Mouse (Mus musculus): Measurements from ENCODE around the gene Ccdc38. TPM values are rescaled to one million over a fixed set of nuclear protein-coding genes. Genes with fewer than 3 reads are reported as not detected.

The Ccdc38 gene
- polyA plus RNA-seq, 1 experiment from 2014 or later = 0.44 TPM

GRCm38 (mm10) chr10:93611419-93612007 is 71.1 kb downstream of the Ccdc38 start:
- no peaks in the 10 kb centered on the region for H3K4me1 ChIP-seq (replicated peaks; ENCODE audit: control insufficient read depth, insufficient read depth, low read length)
- H3K27me3 ChIP-seq (replicated peaks; ENCODE audit: control insufficient read depth, insufficient read depth, low read length) = no peaks in the 10 kb centered on the region
- ATAC-seq = peak; percentile 66; the same call in 1 of the 2 replicates
- no peak overlapping the region for H3K4me2 ChIP-seq (ENCODE audit: low read length)
- WGBS = 45% methylated on average over 18 of the region's 18 CpGs
- no peaks in the 10 kb centered on the region for H3K36me3 ChIP-seq (ENCODE audit: control insufficient read depth, insufficient read depth)
- H3K4me3 ChIP-seq (replicated peaks; ENCODE audit: low read length) = no peak overlapping the region
- no peak overlapping the region for H3K27ac ChIP-seq (ENCODE audit: low read length)
- no peak overlapping the region for H3K9ac ChIP-seq (replicated peaks; ENCODE audit: low read depth, low read length)
- no peaks in the 10 kb centered on the region for H3K9me3 ChIP-seq (ENCODE audit: control insufficient read depth, low read length)

- Histone ChIP-seq H3K36me3 (ENCODE audit: control insufficient read depth, insufficient read depth) (no peaks in the 10 kb centered on the region), H3K27ac (ENCODE audit: low read length) (no peak overlapping the region), H3K27me3 (replicated peaks; ENCODE audit: control insufficient read depth, insufficient read depth, low read length) (no peaks in the 10 kb centered on the region), H3K4me1 (replicated peaks; ENCODE audit: control insufficient read depth, insufficient read depth, low read length) (no peaks in the 10 kb centered on the region), H3K4me2 (ENCODE audit: low read length) (no peak overlapping the region), H3K4me3 (replicated peaks; ENCODE audit: low read length) (no peak overlapping the region), H3K9me3 (ENCODE audit: control insufficient read depth, low read length) (no peaks in the 10 kb centered on the region), H3K9ac (replicated peaks; ENCODE audit: low read depth, low read length) (no peak overlapping the region)
- 82% methylated on average over 8 of the region's 8 CpGs for WGBS
- no peak for ATAC-seq
These were observed 74.4 kb downstream of the Ccdc38 start for GRCm38 (mm10) chr10:93614850-93615249.

DNA sequence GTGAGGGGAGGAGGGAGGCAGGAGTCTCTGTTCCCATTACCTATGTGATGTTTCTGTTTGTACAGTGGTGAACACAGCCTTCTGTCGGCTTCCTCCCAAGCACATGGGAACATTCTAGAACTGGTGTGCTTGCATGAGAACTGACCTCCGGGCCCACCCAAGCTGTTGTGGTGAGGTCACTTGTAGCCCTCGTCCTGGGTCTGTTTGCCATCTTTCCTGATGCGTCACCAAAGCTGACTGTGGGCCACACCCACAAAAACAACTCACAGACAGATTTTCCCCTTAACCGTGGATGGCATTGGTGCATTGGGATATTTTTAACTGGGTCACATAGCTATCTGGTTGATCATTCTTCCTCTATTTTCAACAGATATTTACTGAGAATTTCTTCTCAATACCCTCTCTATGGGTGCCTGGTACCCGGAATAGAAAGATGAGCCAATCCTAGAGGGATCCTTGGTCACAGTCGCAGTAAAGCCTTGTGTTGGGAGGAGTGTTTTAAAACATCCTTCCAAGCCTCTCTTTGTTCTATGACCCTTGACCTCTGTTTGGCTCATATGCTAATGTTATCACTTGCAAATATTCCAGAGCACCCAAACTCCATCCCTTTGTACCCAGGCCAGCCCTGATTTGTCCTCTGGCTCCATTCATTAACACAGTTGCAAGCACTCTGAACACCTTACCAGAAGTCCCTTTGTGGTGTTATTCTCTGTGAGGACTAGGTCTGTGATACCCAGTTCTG is 80.2 kb downstream of the Ccdc38 start:
- no peak for ATAC-seq
- H3K9ac ChIP-seq (replicated peaks; ENCODE audit: low read depth, low read length) = no peak overlapping the region
- no peaks in the 10 kb centered on the region for H3K4me1 ChIP-seq (replicated peaks; ENCODE audit: control insufficient read depth, insufficient read depth, low read length)
- 78% methylated on average over 7 of the region's 7 CpGs for WGBS
- no peak overlapping the region for H3K4me2 ChIP-seq (ENCODE audit: low read length)
- no peak overlapping the region for H3K4me3 ChIP-seq (replicated peaks; ENCODE audit: low read length)
- no peaks in the 10 kb centered on the region for H3K27me3 ChIP-seq (replicated peaks; ENCODE audit: control insufficient read depth, insufficient read depth, low read length)
- no peak overlapping the region for H3K27ac ChIP-seq (ENCODE audit: low read length)
- H3K9me3 ChIP-seq (ENCODE audit: control insufficient read depth, low read length) = no peaks in the 10 kb centered on the region
- H3K36me3 ChIP-seq (ENCODE audit: control insufficient read depth, insufficient read depth) = no peaks in the 10 kb centered on the region

- no peaks in the 10 kb centered on the region for H3K36me3 ChIP-seq (ENCODE audit: control insufficient read depth, insufficient read depth)
- H3K9ac ChIP-seq (replicated peaks; ENCODE audit: low read depth, low read length) = no peak overlapping the region
- no peak overlapping the region for H3K4me3 ChIP-seq (replicated peaks; ENCODE audit: low read length)
- H3K4me2 ChIP-seq (ENCODE audit: low read length) = no peak overlapping the region
- H3K4me1 ChIP-seq (replicated peaks; ENCODE audit: control insufficient read depth, insufficient read depth, low read length) = no peaks in the 10 kb centered on the region
- H3K27ac ChIP-seq (ENCODE audit: low read length) = no peak overlapping the region
- H3K9me3 ChIP-seq (ENCODE audit: control insufficient read depth, low read length) = no peaks in the 10 kb centered on the region
- ATAC-seq = no peak
- 71% methylated on average over 9 of the region's 9 CpGs for WGBS
- no peaks in the 10 kb centered on the region for H3K27me3 ChIP-seq (replicated peaks; ENCODE audit: control insufficient read depth, insufficient read depth, low read length)
These were observed 83.3 kb downstream of the Ccdc38 start for GRCm38 (mm10) chr10:93623725-93624124.

DNA sequence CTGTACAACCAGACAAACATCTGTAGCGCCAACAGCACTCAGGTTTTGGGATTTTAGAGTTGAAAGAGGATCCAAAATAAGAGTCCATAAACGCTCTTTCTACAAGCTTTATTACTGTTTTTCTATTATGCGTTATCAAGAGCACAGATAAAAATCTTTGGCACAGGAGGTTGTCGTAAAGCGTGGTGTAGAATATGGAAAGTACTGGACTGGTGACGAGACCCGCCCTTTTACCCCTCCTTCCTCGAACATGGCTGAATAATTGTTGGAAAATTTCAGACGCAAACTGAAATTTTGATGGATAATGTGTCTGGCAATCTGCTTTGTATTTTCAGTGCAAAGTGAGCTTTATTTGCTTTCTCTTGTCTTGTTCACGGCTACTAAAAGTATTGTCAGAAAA is 83.7 kb downstream of the Ccdc38 start:
- 90% methylated on average over 10 of the region's 10 CpGs for WGBS
- Histone ChIP-seq H3K9me3 (ENCODE audit: control insufficient read depth, low read length) (no peaks in the 10 kb centered on the region), H3K27ac (ENCODE audit: low read length) (no peak overlapping the region), H3K4me3 (replicated peaks; ENCODE audit: low read length) (no peak overlapping the region), H3K9ac (replicated peaks; ENCODE audit: low read depth, low read length) (no peak overlapping the region), H3K4me1 (replicated peaks; ENCODE audit: control insufficient read depth, insufficient read depth, low read length) (no peaks in the 10 kb centered on the region), H3K36me3 (ENCODE audit: control insufficient read depth, insufficient read depth) (no peaks in the 10 kb centered on the region), H3K27me3 (replicated peaks; ENCODE audit: control insufficient read depth, insufficient read depth, low read length) (no peaks in the 10 kb centered on the region), H3K4me2 (ENCODE audit: low read length) (no peak overlapping the region)
- no peak for ATAC-seq

DNA sequence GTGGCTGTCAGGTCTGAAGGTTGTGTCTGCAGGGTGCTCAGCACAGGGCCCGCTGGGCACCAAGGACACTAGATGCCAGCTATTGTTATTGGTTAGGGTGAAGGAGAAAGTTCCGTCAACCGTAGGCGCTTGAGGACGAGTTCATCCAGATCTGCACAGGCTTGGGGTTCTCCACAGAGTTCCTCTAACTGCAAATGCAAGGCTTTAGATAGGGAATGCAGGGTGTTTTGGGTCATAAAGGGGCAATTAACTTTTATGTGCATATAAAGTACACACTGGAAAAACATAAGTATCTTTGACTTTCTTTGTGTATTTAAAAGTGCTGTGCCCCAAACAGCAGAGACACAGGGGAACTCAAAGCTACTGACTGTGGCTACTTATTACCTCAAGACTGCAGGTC is 89.9 kb downstream of the Ccdc38 start:
- no peak for ATAC-seq
- H3K4me3 ChIP-seq (replicated peaks; ENCODE audit: low read length) = no peak overlapping the region
- no peak overlapping the region for H3K4me2 ChIP-seq (ENCODE audit: low read length)
- H3K9me3 ChIP-seq (ENCODE audit: control insufficient read depth, low read length) = no peaks in the 10 kb centered on the region
- no peak overlapping the region for H3K27ac ChIP-seq (ENCODE audit: low read length)
- H3K36me3 ChIP-seq (ENCODE audit: control insufficient read depth, insufficient read depth) = no peaks in the 10 kb centered on the region
- H3K27me3 ChIP-seq (replicated peaks; ENCODE audit: control insufficient read depth, insufficient read depth, low read length) = 0 out of 2 replicates have a peak, but pooled peaks cover 2% of the 10 kb centered on the region
- no peaks in the 10 kb centered on the region; the same call in 1 of the 2 replicates for H3K4me1 ChIP-seq (replicated peaks; ENCODE audit: control insufficient read depth, insufficient read depth, low read length)
- 96% methylated on average over 5 of the region's 5 CpGs for WGBS
- no peak overlapping the region for H3K9ac ChIP-seq (replicated peaks; ENCODE audit: low read depth, low read length)

DNA sequence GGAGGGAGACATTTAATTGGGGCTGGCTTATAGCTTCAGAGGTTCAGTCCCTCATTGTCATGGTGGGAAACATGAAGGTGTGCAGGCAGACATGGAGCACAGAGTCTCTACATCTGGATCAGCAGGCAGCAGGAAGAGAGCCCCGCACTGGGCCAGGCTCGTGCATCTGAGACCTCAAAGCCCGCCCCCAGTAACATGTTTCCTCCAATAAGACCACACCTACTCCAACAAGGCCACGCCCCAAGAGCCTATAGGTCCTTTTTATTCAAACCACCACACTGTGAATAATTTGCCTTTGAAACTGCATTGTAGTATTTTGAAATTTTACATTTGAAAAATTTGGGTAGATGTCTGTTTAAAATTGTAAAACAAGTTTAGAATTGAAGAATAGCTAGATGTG is 91.7 kb downstream of the Ccdc38 start:
- H3K4me2 ChIP-seq (ENCODE audit: low read length) = no peak overlapping the region
- no peaks in the 10 kb centered on the region; the same call in 1 of the 2 replicates for H3K4me1 ChIP-seq (replicated peaks; ENCODE audit: control insufficient read depth, insufficient read depth, low read length)
- no peaks in the 10 kb centered on the region for H3K9me3 ChIP-seq (ENCODE audit: control insufficient read depth, low read length)
- WGBS = 72% methylated on average over 4 of the region's 4 CpGs
- H3K9ac ChIP-seq (replicated peaks; ENCODE audit: low read depth, low read length) = no peak overlapping the region
- no peak overlapping the region for H3K27ac ChIP-seq (ENCODE audit: low read length)
- ATAC-seq = no peak
- H3K36me3 ChIP-seq (ENCODE audit: control insufficient read depth, insufficient read depth) = no peaks in the 10 kb centered on the region
- H3K4me3 ChIP-seq (replicated peaks; ENCODE audit: low read length) = no peak overlapping the region
- 0 out of 2 replicates have a peak, but pooled peaks cover 2% of the 10 kb centered on the region for H3K27me3 ChIP-seq (replicated peaks; ENCODE audit: control insufficient read depth, insufficient read depth, low read length)

DNA sequence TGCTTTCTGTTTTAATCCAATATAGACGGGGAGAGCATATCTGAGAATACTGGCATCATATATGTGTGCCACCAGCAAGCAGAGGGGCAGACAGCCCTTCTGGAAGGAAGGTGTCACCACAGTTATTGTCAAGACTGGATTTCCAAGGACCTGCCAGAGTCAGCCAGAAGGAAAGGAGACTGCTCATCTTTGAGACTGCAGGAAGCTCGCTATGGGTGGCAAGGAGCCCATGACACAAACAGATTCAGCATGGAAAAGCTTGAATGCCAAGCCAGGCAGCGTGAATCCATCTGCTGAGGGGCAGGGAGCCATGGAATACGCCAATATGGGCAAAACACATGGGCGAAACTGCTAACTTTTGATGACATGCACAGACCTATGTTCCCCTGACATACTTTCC is 93.1 kb downstream of the Ccdc38 start:
- no peak overlapping the region for H3K27ac ChIP-seq (ENCODE audit: low read length)
- H3K9me3 ChIP-seq (ENCODE audit: control insufficient read depth, low read length) = no peaks in the 10 kb centered on the region
- no peak overlapping the region for H3K4me3 ChIP-seq (replicated peaks; ENCODE audit: low read length)
- H3K36me3 ChIP-seq (ENCODE audit: control insufficient read depth, insufficient read depth) = no peaks in the 10 kb centered on the region
- 67% methylated on average over 5 of the region's 5 CpGs for WGBS
- H3K9ac ChIP-seq (replicated peaks; ENCODE audit: low read depth, low read length) = no peak overlapping the region
- no peaks in the 10 kb centered on the region; the same call in 1 of the 2 replicates for H3K4me1 ChIP-seq (replicated peaks; ENCODE audit: control insufficient read depth, insufficient read depth, low read length)
- 0 out of 2 replicates have a peak, but pooled peaks cover 2% of the 10 kb centered on the region for H3K27me3 ChIP-seq (replicated peaks; ENCODE audit: control insufficient read depth, insufficient read depth, low read length)
- H3K4me2 ChIP-seq (ENCODE audit: low read length) = no peak overlapping the region
- peak; percentile 83 for ATAC-seq

All from forebrain, embryonic 16.5 days (tissue).